In genomic region chr11:98873900-98874299, GRCm38 (mm10) we compare ENCODE assay signal across 10 mouse cellular contexts. TPM values are rescaled to one million over a fixed set of nuclear protein-coding genes. Genes with fewer than 3 reads are reported as not detected.
A peak's percentile ranks its signal among the peaks of the same experiment; 100 is the strongest.
DNase-seq lines count a peak whose midpoint lies in the region; ATAC-seq and TF ChIP-seq lines count a peak whose summit lies in the region.
"Had no signal": no experiment of that assay in that cellular context is flagged by ENCODE, and none has a peak within 500 bp of the region (broad histone marks: within the 10 kb centered on the region; RNA-seq: fewer than 3 reads in every experiment).

No protein-coding gene starts in this region.

- H3K4me3 ChIP-seq in liver, adult 2 months (ENCODE audit: insufficient read depth, low read depth, low read length) = no peak overlapping the region
- H3K4me3 ChIP-seq in lung, embryonic 15.5 days = no peak overlapping the region
- H3K4me3 ChIP-seq in embryonic facial prominence, embryonic 10.5 days = no peak overlapping the region
- H3K4me3 ChIP-seq: forebrain, embryonic 15.5 days had no signal

- H3K4me2 ChIP-seq in lung, embryonic 15.5 days = no peak overlapping the region
- H3K4me2 ChIP-seq: forebrain, embryonic 15.5 days had no signal

- H3K36me3 ChIP-seq in liver, adult 2 months (ENCODE audit: control insufficient read depth, insufficient read depth, low read length) = no peaks in the 10 kb centered on the region; the same call in 1 of the 2 replicates
- H3K36me3 ChIP-seq in lung, embryonic 15.5 days = peaks cover 18% of the 10 kb centered on the region; the same call in 1 of the 2 replicates
- peaks cover 66% of the 10 kb centered on the region for H3K36me3 ChIP-seq in embryonic facial prominence, embryonic 10.5 days (replicated peaks)

- ATAC-seq in lung, embryonic 15.5 days (ENCODE audit: borderline replicate concordance, extremely low read depth, low FRiP score, low TSS enrichment) = peak; percentile 73
- ATAC-seq: forebrain, embryonic 15.5 days had no signal

- no peak for TF ChIP-seq CTCF in liver, adult 2 months (IDR thresholded peaks at IDR 0.05; ENCODE audit: low read depth, low read length)

- intact Hi-C loops in heart, postnatal 10 days (cut with DNase I) = no loop called here

- H3K4me1 ChIP-seq in liver, adult 2 months (ENCODE audit: control insufficient read depth, insufficient read depth, low read length) = no peaks in the 10 kb centered on the region
- no peaks in the 10 kb centered on the region for H3K4me1 ChIP-seq in lung, embryonic 15.5 days
- peaks cover 21% of the 10 kb centered on the region for H3K4me1 ChIP-seq in embryonic facial prominence, embryonic 10.5 days

- H3K9me3 ChIP-seq in lung, embryonic 15.5 days = no peaks in the 10 kb centered on the region
- no peaks in the 10 kb centered on the region for H3K9me3 ChIP-seq in embryonic facial prominence, embryonic 10.5 days
- H3K9me3 ChIP-seq: forebrain, embryonic 15.5 days had no signal

- H3K79me2 ChIP-seq in liver, adult 2 months (ENCODE audit: control insufficient read depth, insufficient read depth, low read length) = peaks cover 27% of the 10 kb centered on the region; the same call in 1 of the 2 replicates

- WGBS in liver, adult 2 months = 61% methylated on average over 9 of the region's 9 CpGs
- WGBS in lung, embryonic 15.5 days = 71% methylated on average over 9 of the region's 9 CpGs
- WGBS in embryonic facial prominence, embryonic 10.5 days = 95% methylated on average over 9 of the region's 9 CpGs

- no peak overlapping the region for H3K27ac ChIP-seq in liver, adult 2 months (replicated peaks; ENCODE audit: insufficient read depth, low read depth, low read length)
- H3K27ac ChIP-seq in lung, embryonic 15.5 days = no peak overlapping the region
- H3K27ac ChIP-seq in embryonic facial prominence, embryonic 10.5 days (replicated peaks) = no peak overlapping the region
- H3K27ac ChIP-seq: forebrain, embryonic 15.5 days; macrophage had no signal

- TF ChIP-seq POLR2A in liver, adult 2 months (IDR thresholded peaks at IDR 0.05; ENCODE audit: extremely low read depth, insufficient read depth, low read length) = no peak

- no peaks in the 10 kb centered on the region for H3K27me3 ChIP-seq in liver, adult 2 months (ENCODE audit: control insufficient read depth, insufficient read depth, low read length)
- no peaks in the 10 kb centered on the region for H3K27me3 ChIP-seq in lung, embryonic 15.5 days
- no peaks in the 10 kb centered on the region for H3K27me3 ChIP-seq in embryonic facial prominence, embryonic 10.5 days (replicated peaks; ENCODE audit: low read depth, poor library complexity, severe bottlenecking)
- H3K27me3 ChIP-seq: forebrain, embryonic 15.5 days had no signal

- no peak overlapping the region for H3K9ac ChIP-seq in liver, adult 2 months (ENCODE audit: low read depth, low read length)
- H3K9ac ChIP-seq in lung, embryonic 15.5 days = no peak overlapping the region
- H3K9ac ChIP-seq: forebrain, embryonic 15.5 days had no signal

- peak; percentile 50 for DNase-seq in liver, adult 2 months (ENCODE audit: extremely low read depth, low read depth, low spot score)
- no peak for DNase-seq in liver
- peak; percentile 72 to 74 for DNase-seq in heart, postnatal 10 days
- DNase-seq in yolk sac, embryonic 10.5 days (ENCODE audit: low spot score) = peak; percentile 21
- no peak for DNase-seq in adrenal gland, postnatal 36 days
- DNase-seq in embryonic facial prominence, embryonic 10.5 days (ENCODE audit: low spot score) = no peak
- DNase-seq: thymus, postnatal 25 days had no signal

RNA-seq across cellular contexts. Expression of gene Wipf2, which starts 10.5 kb away (rescaled TPM):
- 1.5 and 1.9 TPM in 2 replicates for total RNA-seq in liver, adult 2 months (2014; rRNA removed)
- 3.1 TPM in 2 replicates for polyA plus RNA-seq in liver, adult 2 months (2012; rRNA removed)
- total RNA-seq in heart, postnatal 10 days (2021) = 10 to 100 TPM; 12.4 to 13.0 TPM
- 3.7 and 4.1 TPM in 2 replicates for polyA plus RNA-seq in lung, embryonic 15.5 days (2015; fragmentation: Nextera tagmentation; extraction: Ambion mirVana)
- 10 to 100 TPM; 19.8 to 21.1 TPM for total RNA-seq in adrenal gland, postnatal 36 days (2021)
- polyA plus RNA-seq in embryonic facial prominence, embryonic 10.5 days (2016; fragmentation: Nextera tagmentation; extraction: Ambion mirVana) = 5.0 and 5.4 TPM in 2 replicates

RNA-seq across cellular contexts. Expression of gene Cdc6, which starts 33.7 kb away (rescaled TPM):
- 0.09 and 0.20 TPM in 2 replicates for total RNA-seq in liver, adult 2 months (2014; rRNA removed)
- 0.07 TPM in 1 of 2 replicates, not detected in the other for polyA plus RNA-seq in liver, adult 2 months (2012; rRNA removed)
- 1 to 10 TPM; 3.3 to 3.6 TPM for total RNA-seq in heart, postnatal 10 days (2021)
- 41.3 and 42.5 TPM in 2 replicates for polyA plus RNA-seq in lung, embryonic 15.5 days (2015; fragmentation: Nextera tagmentation; extraction: Ambion mirVana)
- total RNA-seq in adrenal gland, postnatal 36 days (2021) = 1 to 10 TPM in 1 of 2 experiments, under 1 TPM in 1; 0.89 to 1.5 TPM
- polyA plus RNA-seq in embryonic facial prominence, embryonic 10.5 days (2016; fragmentation: Nextera tagmentation; extraction: Ambion mirVana) = 65.1 and 69.1 TPM in 2 replicates

RNA-seq across cellular contexts. Expression of gene Rapgefl1, which starts 37.3 kb away (rescaled TPM):
- total RNA-seq in liver, adult 2 months (2014; rRNA removed) = 0.13 and 0.18 TPM in 2 replicates
- polyA plus RNA-seq in liver, adult 2 months (2012; rRNA removed) = 1.4 and 1.9 TPM in 2 replicates
- under 1 TPM; 0.79 to 0.87 TPM for total RNA-seq in heart, postnatal 10 days (2021)
- polyA plus RNA-seq in lung, embryonic 15.5 days (2015; fragmentation: Nextera tagmentation; extraction: Ambion mirVana) = 0.86 and 1.4 TPM in 2 replicates
- under 1 TPM; 0.46 to 0.69 TPM for total RNA-seq in adrenal gland, postnatal 36 days (2021)
- polyA plus RNA-seq in embryonic facial prominence, embryonic 10.5 days (2016; fragmentation: Nextera tagmentation; extraction: Ambion mirVana) = 1.4 and 1.8 TPM in 2 replicates

RNA-seq across cellular contexts. Expression of gene Rara, which starts 53.7 kb away (rescaled TPM):
- total RNA-seq in liver, adult 2 months (2014; rRNA removed) = 3.7 and 4.5 TPM in 2 replicates
- polyA plus RNA-seq in liver, adult 2 months (2012; rRNA removed) = 14.1 and 14.6 TPM in 2 replicates
- total RNA-seq in heart, postnatal 10 days (2021) = 10 to 100 TPM; 31.9 to 33.0 TPM
- polyA plus RNA-seq in lung, embryonic 15.5 days (2015; fragmentation: Nextera tagmentation; extraction: Ambion mirVana) = 36.5 and 38.4 TPM in 2 replicates
- 10 to 100 TPM; 20.0 to 24.5 TPM for total RNA-seq in adrenal gland, postnatal 36 days (2021)
- polyA plus RNA-seq in embryonic facial prominence, embryonic 10.5 days (2016; fragmentation: Nextera tagmentation; extraction: Ambion mirVana) = 34.0 and 35.6 TPM in 2 replicates

Comparison
In these comparisons a context has a peak if more than half of its experiments do, and no peak if none do; other contexts are left out.
1. DNase-seq: peak in liver, adult 2 months (single experiment), heart, postnatal 10 days (2 of 2) and yolk sac, embryonic 10.5 days (single experiment); none in liver (single experiment), adrenal gland, postnatal 36 days (0 of 2) and embryonic facial prominence, embryonic 10.5 days (single experiment).